Mouse (Mus musculus) liver, embryonic 12.5 days (tissue): Measurements from ENCODE around the gene Scamp4. TPM values are rescaled to one million over a fixed set of nuclear protein-coding genes. Genes with fewer than 3 reads are reported as not detected.

Experiments
- ATAC-seq: fragments of 200-750 bp; cut with Nextera tagmentation; 2 replicates; pipeline ENCODE4 v1.8.0; 2017; ENCODE audit warnings: moderate number of reproducible peaks, mild to moderate bottlenecking, moderate library complexity
- H3K27ac ChIP-seq: fragments of 300-500 bp; sonication (generic); 2 replicates; pipeline ENCODE4 v1.5.1; 2016; ENCODE audit warnings: mild to moderate bottlenecking
- H3K27me3 ChIP-seq: fragments of 300-500 bp; sonication (generic); replicated peaks from 2 replicates; pipeline ENCODE4 v1.6.1; 2016; ENCODE audit warnings: mild to moderate bottlenecking, moderate library complexity
- H3K36me3 ChIP-seq: fragments of 300-500 bp; sonication (generic); 2 replicates; pipeline ENCODE4 v1.6.1; 2016; ENCODE audit warnings: mild to moderate bottlenecking, moderate library complexity
- H3K4me1 ChIP-seq: fragments of 300-500 bp; sonication (generic); 2 replicates; pipeline ENCODE4 v1.6.1; 2016
- H3K4me2 ChIP-seq: fragments of 300-500 bp; sonication (generic); 2 replicates; pipeline ENCODE4 v1.6.1; 2016; ENCODE audit warnings: mild to moderate bottlenecking, moderate library complexity
- H3K4me3 ChIP-seq: fragments of 300-500 bp; sonication (generic); 2 replicates; pipeline ENCODE4 v1.5.1; 2016; ENCODE audit warnings: mild to moderate bottlenecking, moderate library complexity
- H3K9ac ChIP-seq: fragments of 300-500 bp; sonication (generic); 2 replicates; pipeline ENCODE4 v1.6.1; 2016; ENCODE audit warnings: mild to moderate bottlenecking, moderate library complexity
- H3K9me3 ChIP-seq: fragments of 300-500 bp; sonication (generic); replicated peaks from 2 replicates; pipeline ENCODE4 v1.6.1; 2016; ENCODE audit warnings: mild to moderate bottlenecking, moderate library complexity
- WGBS: fragments of 180-500 bp; shearing (Covaris S2); methylation state at CpG from one replicate; pipeline ENCODE4 v1.1.7; 2016; ENCODE audit not compliant: insufficient replicate concordance; 5-methylcytosine and 5-hydroxymethylcytosine counted together
- polyA plus RNA-seq: library from polyadenylated mRNA; unstranded; fragments of >200 nt; fragmentation: Nextera tagmentation; extraction: Ambion mirVana; gene quantifications from 2 replicates; pipeline ENCODE4 v1.2.1, GENCODE M21; 2016

Gene Scamp4
- polyA plus RNA-seq, 1 experiment from 2014 or later = 63.3 TPM

GRCm38 (mm10) chr10:80584045-80584488, 18.6 kb upstream of the Scamp4 start:
- Histone ChIP-seq H3K27me3 (no peaks in the 10 kb centered on the region), H3K36me3 (peaks cover 60% of the 10 kb centered on the region), H3K4me2 (no peak overlapping the region; the same call in 1 of the 2 replicates), H3K9ac (no peak overlapping the region), H3K4me3 (no peak overlapping the region), H3K9me3 (no peaks in the 10 kb centered on the region), H3K4me1 (peaks cover 63% of the 10 kb centered on the region), H3K27ac (peak overlapping the region; percentile 36; the same call in 1 of the 2 replicates)
- WGBS = 66% methylated on average over 12 of the region's 12 CpGs
- ATAC-seq = peak; percentile 11; the same call in 1 of the 2 replicates

DNA sequence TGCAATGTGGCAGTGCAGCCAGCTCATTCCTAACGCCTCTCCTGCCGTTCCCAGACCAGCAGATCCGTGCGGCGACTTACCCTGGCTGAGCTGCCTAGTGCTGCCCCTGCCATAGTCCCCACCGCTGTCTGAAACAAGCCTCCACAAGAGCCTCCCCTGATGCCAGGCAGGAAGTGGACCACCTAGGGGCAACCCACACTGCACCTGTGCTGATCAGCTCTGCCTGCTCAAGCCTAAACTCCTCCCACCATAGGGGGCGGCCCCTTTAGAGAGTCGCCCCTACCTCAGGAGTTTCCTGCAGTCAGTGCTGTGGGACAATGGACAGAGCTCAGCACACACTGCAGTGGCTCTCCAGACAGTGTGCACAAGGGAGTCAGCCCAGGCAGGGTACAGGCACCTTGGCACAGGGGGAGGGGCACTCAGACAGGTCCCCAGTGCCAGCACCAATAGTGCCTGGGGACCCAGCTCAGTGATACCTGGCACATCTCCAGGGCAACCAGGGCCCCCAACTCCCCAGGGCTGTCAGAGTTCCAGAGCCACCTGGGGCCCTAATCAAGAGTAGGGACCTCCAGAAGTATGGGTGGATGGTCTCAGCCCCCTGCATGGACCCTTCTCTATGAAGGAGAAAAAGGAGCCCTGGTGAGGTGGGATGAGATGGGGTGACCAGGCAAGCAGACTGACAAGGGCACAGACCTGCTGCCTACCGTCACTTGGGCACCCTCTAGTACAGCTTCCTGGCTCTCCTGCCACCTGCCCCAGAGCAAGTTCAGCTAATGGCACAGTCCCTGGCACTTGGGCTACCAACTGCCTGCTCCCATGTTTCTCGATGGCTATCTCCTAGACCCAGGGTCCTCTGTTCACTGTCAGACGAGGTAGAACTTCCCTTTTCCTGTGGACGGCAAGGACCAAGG, 17.8 kb upstream of the Scamp4 start:
- Histone ChIP-seq H3K4me2 (no peak overlapping the region), H3K27me3 (no peaks in the 10 kb centered on the region), H3K9ac (no peak overlapping the region), H3K36me3 (peaks cover 60% of the 10 kb centered on the region), H3K27ac (peak overlapping the region; percentile 36), H3K4me1 (peaks cover 61% of the 10 kb centered on the region), H3K4me3 (no peak overlapping the region), H3K9me3 (no peaks in the 10 kb centered on the region)
- WGBS = 74% methylated on average over 12 of the region's 12 CpGs
- no peak for ATAC-seq

DNA sequence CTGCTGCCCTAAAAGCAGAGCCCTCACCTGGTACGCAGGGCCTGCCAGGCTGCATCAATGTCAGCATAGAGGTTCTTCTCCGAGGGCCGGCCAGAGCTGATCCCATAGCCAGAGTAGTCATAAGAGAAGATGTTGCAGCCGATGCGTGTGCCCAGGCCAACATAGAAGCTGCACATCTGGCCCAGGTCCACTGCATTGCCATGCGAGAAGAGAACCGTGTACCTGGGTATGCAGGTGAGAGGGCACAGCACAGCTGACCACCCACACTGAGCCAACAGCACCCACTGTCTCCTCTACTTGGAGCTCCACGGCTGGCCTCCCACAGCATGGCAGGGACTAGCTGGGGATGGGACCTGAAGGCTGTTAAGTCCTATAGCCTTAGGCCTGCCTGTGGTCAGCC, 17.1 kb upstream of the Scamp4 start:
- H3K4me1 ChIP-seq = peaks cover 61% of the 10 kb centered on the region
- no peaks in the 10 kb centered on the region for H3K9me3 ChIP-seq
- no peaks in the 10 kb centered on the region for H3K27me3 ChIP-seq
- H3K9ac ChIP-seq = no peak overlapping the region
- no peak overlapping the region for H3K4me3 ChIP-seq
- 0 out of 2 replicates have a peak overlapping the region, but pooled peaks have one; percentile 67 for H3K27ac ChIP-seq
- WGBS = 86% methylated on average over 8 of the region's 8 CpGs
- H3K4me2 ChIP-seq = no peak overlapping the region
- no peak for ATAC-seq
- H3K36me3 ChIP-seq = peaks cover 60% of the 10 kb centered on the region

- H3K4me2 ChIP-seq = peak overlapping the region; percentile 20
- peak overlapping the region; percentile 67 for H3K27ac ChIP-seq
- H3K4me3 ChIP-seq = no peak overlapping the region
- H3K9ac ChIP-seq = 0 out of 2 replicates have a peak overlapping the region, but pooled peaks have one; percentile 12
- peaks cover 68% of the 10 kb centered on the region for H3K4me1 ChIP-seq
- no peaks in the 10 kb centered on the region for H3K9me3 ChIP-seq
- ATAC-seq = no peak
- peaks cover 51% of the 10 kb centered on the region for H3K36me3 ChIP-seq
- no peaks in the 10 kb centered on the region for H3K27me3 ChIP-seq
- WGBS = 93% methylated on average over 45 of the region's 51 CpGs
Observed at GRCm38 (mm10) chr10:80586407-80587304, 16.0 kb upstream of the Scamp4 start.

- ATAC-seq = no peak
- H3K4me2 ChIP-seq = peak overlapping the region; percentile 20
- H3K27ac ChIP-seq = peak overlapping the region; percentile 67
- no peaks in the 10 kb centered on the region for H3K27me3 ChIP-seq
- H3K4me1 ChIP-seq = peaks cover 68% of the 10 kb centered on the region
- no peak overlapping the region for H3K4me3 ChIP-seq
- no peaks in the 10 kb centered on the region for H3K9me3 ChIP-seq
- H3K9ac ChIP-seq = 0 out of 2 replicates have a peak overlapping the region, but pooled peaks have one; percentile 12
- WGBS = 49% methylated on average over 4 of the region's 4 CpGs
- H3K36me3 ChIP-seq = peaks cover 46% of the 10 kb centered on the region
Observed at GRCm38 (mm10) chr10:80587305-80587657, 15.4 kb upstream of the Scamp4 start.

- Histone ChIP-seq H3K27me3 (no peaks in the 10 kb centered on the region), H3K4me3 (peak overlapping the region; percentile 95), H3K9me3 (no peaks in the 10 kb centered on the region), H3K4me1 (peaks cover 59% of the 10 kb centered on the region), H3K36me3 (peaks cover 28% of the 10 kb centered on the region), H3K27ac (peak overlapping the region; percentile 77), H3K9ac (peak overlapping the region; percentile 96), H3K4me2 (peak overlapping the region; percentile 89)
- 10% methylated on average over 12 of the region's 12 CpGs for WGBS
- ATAC-seq = no peak
Observed at GRCm38 (mm10) chr10:80589127-80589878, 13.4 kb upstream of the Scamp4 start.

GRCm38 (mm10) chr10:80589879-80590854, 12.5 kb upstream of the Scamp4 start, which contains the start of gene Abhd17a:
TSS of gene Abhd17a (minus strand) at chr10:80590341.
- peak within 1 kb of the TSS; percentile 96 for H3K9ac ChIP-seq
- ATAC-seq = peak; percentile 96
- H3K4me3 ChIP-seq = peak within 1 kb of the TSS; percentile 95
- H3K4me1 ChIP-seq = peaks cover 55% of the 10 kb centered on the region
- H3K36me3 ChIP-seq = peaks cover 20% of the 10 kb centered on the region
- H3K4me2 ChIP-seq = peak within 1 kb of the TSS; percentile 89
- H3K27ac ChIP-seq = peak within 1 kb of the TSS; percentile 77
- WGBS = under 1% methylated on average over 73 of the region's 73 CpGs
- no peaks in the 10 kb centered on the region for H3K9me3 ChIP-seq
- H3K27me3 ChIP-seq = no peaks in the 10 kb centered on the region

GRCm38 (mm10) chr10:80596318-80596717, 6.4 kb upstream of the Scamp4 start:
- ATAC-seq = no peak
- H3K4me3 ChIP-seq = no peak overlapping the region
- H3K9me3 ChIP-seq = no peaks in the 10 kb centered on the region
- peak overlapping the region; percentile 15; the same call in 1 of the 2 replicates for H3K9ac ChIP-seq
- no peaks in the 10 kb centered on the region for H3K36me3 ChIP-seq
- WGBS = 57% methylated on average over 4 of the region's 4 CpGs
- H3K4me2 ChIP-seq = no peak overlapping the region
- H3K4me1 ChIP-seq = peaks cover 56% of the 10 kb centered on the region
- H3K27ac ChIP-seq = peak overlapping the region; percentile 32; the same call in 1 of the 2 replicates
- H3K27me3 ChIP-seq = no peaks in the 10 kb centered on the region

DNA sequence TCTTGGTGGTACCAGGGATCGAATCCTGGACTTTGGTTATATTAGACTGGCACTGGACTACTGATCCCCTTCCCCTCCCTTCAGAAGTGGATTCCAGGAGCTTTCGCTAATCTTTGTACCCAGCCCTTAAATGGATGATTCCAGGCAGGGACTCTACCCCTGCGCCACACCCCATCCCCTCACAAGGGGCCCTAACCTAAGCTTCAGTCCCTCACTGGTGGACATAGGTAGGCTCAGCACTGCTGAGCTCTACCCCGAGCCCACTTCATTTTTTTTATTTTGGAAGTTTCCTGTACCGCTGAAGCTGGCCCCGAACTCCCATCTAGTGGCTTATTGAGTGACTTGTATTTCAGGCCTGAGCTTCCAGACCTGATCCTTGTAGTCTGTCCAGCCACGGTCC, 692 bp downstream of the Scamp4 start:
- H3K9ac ChIP-seq = peak overlapping the region; percentile 82
- peaks cover 29% of the 10 kb centered on the region for H3K36me3 ChIP-seq
- WGBS = 19% methylated on average over 7 of the region's 7 CpGs
- peak; percentile 14 for ATAC-seq
- H3K27me3 ChIP-seq = no peaks in the 10 kb centered on the region
- H3K4me1 ChIP-seq = peaks cover 80% of the 10 kb centered on the region
- peak overlapping the region; percentile 71 for H3K4me3 ChIP-seq
- peak overlapping the region; percentile 98 for H3K27ac ChIP-seq
- H3K4me2 ChIP-seq = peak overlapping the region; percentile 97
- H3K9me3 ChIP-seq = no peaks in the 10 kb centered on the region

DNA sequence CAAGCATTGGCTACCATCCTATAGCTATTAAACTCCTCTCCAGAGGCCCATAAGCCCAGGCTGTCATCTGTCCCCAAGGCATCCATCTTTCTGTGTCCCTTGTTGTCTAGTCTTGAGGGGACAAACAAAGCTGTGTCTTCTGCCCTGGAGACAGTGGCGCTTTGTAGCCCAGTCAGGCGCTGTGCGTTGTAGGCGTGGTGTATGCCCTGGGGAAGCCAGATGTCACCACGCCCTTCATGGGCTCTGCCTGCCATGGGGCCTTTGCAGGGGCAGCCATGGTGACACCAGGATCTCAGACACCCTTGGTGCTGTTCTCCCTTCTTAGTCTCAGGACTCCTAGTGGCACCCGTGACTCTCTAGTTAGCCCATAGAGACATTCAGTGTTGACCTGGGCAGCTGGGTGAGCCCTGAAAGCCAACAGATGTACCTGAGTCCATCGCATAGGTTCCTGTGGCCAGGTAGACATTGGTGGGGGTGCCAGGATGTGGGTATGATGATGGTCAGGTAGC, 1.4 kb downstream of the Scamp4 start:
- H3K27ac ChIP-seq = peak overlapping the region; percentile 98
- H3K4me1 ChIP-seq = peaks cover 77% of the 10 kb centered on the region
- H3K9ac ChIP-seq = peak overlapping the region; percentile 82
- H3K36me3 ChIP-seq = peaks cover 36% of the 10 kb centered on the region
- no peaks in the 10 kb centered on the region for H3K27me3 ChIP-seq
- ATAC-seq = peak; percentile 79
- H3K4me3 ChIP-seq = peak overlapping the region; percentile 71
- H3K4me2 ChIP-seq = peak overlapping the region; percentile 97
- WGBS = 35% methylated on average over 7 of the region's 7 CpGs
- H3K9me3 ChIP-seq = no peaks in the 10 kb centered on the region
